Comparison of ENCODE assay signal across 8 mouse cellular contexts in genomic region chr6:29917383-29917720, GRCm38 (mm10). TPM values are rescaled to one million over a fixed set of nuclear protein-coding genes. Genes with fewer than 3 reads are reported as not detected.
DNase-seq lines count a peak whose midpoint lies in the region; ATAC-seq and TF ChIP-seq lines count a peak whose summit lies in the region.

No protein-coding gene starts in this region.

- TF ChIP-seq POLR2A in spleen, adult 2 months (IDR thresholded peaks at IDR 0.05; ENCODE audit: low read depth, low read length), result no peak

- H3K27ac ChIP-seq in spleen, adult 2 months (ENCODE audit: insufficient read depth, low read length), result no peak overlapping the region
- peak overlapping the region; percentile 95 for H3K27ac ChIP-seq in heart, postnatal 0 days (ENCODE audit: low read depth)
- no peak overlapping the region for H3K27ac ChIP-seq in liver, embryonic 11.5 days (ENCODE audit: low read depth, low read length)
- no peak overlapping the region for H3K27ac ChIP-seq in neural tube, embryonic 14.5 days (ENCODE audit: low read depth, low read length)

- peaks cover 2% of the 10 kb centered on the region; the same call in 1 of the 2 replicates for H3K4me1 ChIP-seq in spleen, adult 2 months (ENCODE audit: control insufficient read depth, insufficient read depth, insufficient read length)
- H3K4me1 ChIP-seq in heart, postnatal 0 days (ENCODE audit: control insufficient read depth, insufficient read depth), result no peaks in the 10 kb centered on the region
- 0 out of 2 replicates have a peak, but pooled peaks cover 4% of the 10 kb centered on the region for H3K4me1 ChIP-seq in liver, embryonic 11.5 days (replicated peaks; ENCODE audit: control insufficient read depth, insufficient read depth, low read length)
- H3K4me1 ChIP-seq in neural tube, embryonic 14.5 days (ENCODE audit: control insufficient read depth, insufficient read depth, low read length), result no peaks in the 10 kb centered on the region

- peak overlapping the region; percentile 84 for H3K9ac ChIP-seq in heart, postnatal 0 days (replicated peaks; ENCODE audit: low read depth, low read length)
- peak overlapping the region; percentile 68 for H3K9ac ChIP-seq in liver, embryonic 11.5 days (ENCODE audit: low read depth, low read length)
- peak overlapping the region; percentile 62 for H3K9ac ChIP-seq in neural tube, embryonic 14.5 days (replicated peaks; ENCODE audit: low read depth, low read length)

- no peak for TF ChIP-seq CTCF in spleen, adult 2 months (IDR thresholded peaks at IDR 0.05; ENCODE audit: extremely low read depth, insufficient read depth, insufficient read length, insufficient replicate concordance)
- no peak for TF ChIP-seq CTCF in heart, postnatal 0 days (IDR thresholded peaks at IDR 0.05; ENCODE audit: low read depth)

- DNase-seq in spleen, adult 2 months (ENCODE audit: low read depth in 1 of 2, low spot score in 2 of 2), result no peak
- no peak for DNase-seq in spleen, postnatal 14 days (ENCODE audit: low spot score in 2 of 2)
- peak; percentile 72 to 75 for DNase-seq in cerebellum, postnatal 10 days
- DNase-seq in heart, postnatal 0 days (ENCODE audit: low spot score), result peak; percentile 72
- no peak for DNase-seq in liver, embryonic 11.5 days (ENCODE audit: low spot score)
- no peak for DNase-seq in left cerebral cortex, adult 9 months (ENCODE audit: low spot score in 2 of 2)

- peak overlapping the region; percentile 80 for H3K4me2 ChIP-seq in heart, postnatal 0 days (ENCODE audit: low read depth, low read length)
- H3K4me2 ChIP-seq in liver, embryonic 11.5 days, result peak overlapping the region; percentile 100
- peak overlapping the region; percentile 75 for H3K4me2 ChIP-seq in neural tube, embryonic 14.5 days (ENCODE audit: low read depth, low read length)

- WGBS in spleen, adult 2 months, result 3% methylated on average over 21 of the region's 21 CpGs
- under 1% methylated on average over 20 of the region's 21 CpGs for WGBS in heart, postnatal 0 days
- under 1% methylated on average over 21 of the region's 21 CpGs for WGBS in liver, embryonic 11.5 days
- 0% methylated on average over 20 of the region's 21 CpGs for WGBS in neural tube, embryonic 14.5 days

- peaks cover 10% of the 10 kb centered on the region for H3K27me3 ChIP-seq in spleen, adult 2 months (ENCODE audit: control insufficient read depth, insufficient read depth, low read length)
- no peaks in the 10 kb centered on the region for H3K27me3 ChIP-seq in heart, postnatal 0 days (ENCODE audit: control insufficient read depth, insufficient read depth, low read length)
- peaks cover 21% of the 10 kb centered on the region for H3K27me3 ChIP-seq in liver, embryonic 11.5 days (replicated peaks; ENCODE audit: control insufficient read depth, insufficient read depth, low read length)
- peaks cover 3% of the 10 kb centered on the region; the same call in 1 of the 2 replicates for H3K27me3 ChIP-seq in neural tube, embryonic 14.5 days (ENCODE audit: control insufficient read depth, insufficient read depth, low read length)

- no peak for TF ChIP-seq EP300 in heart, postnatal 0 days (IDR thresholded peaks at IDR 0.05; ENCODE audit: low read depth)

- H3K9me3 ChIP-seq in heart, postnatal 0 days (replicated peaks; ENCODE audit: control insufficient read depth, low read length), result no peaks in the 10 kb centered on the region
- H3K9me3 ChIP-seq in liver, embryonic 11.5 days (ENCODE audit: control insufficient read depth, low read length), result no peaks in the 10 kb centered on the region
- no peaks in the 10 kb centered on the region for H3K9me3 ChIP-seq in neural tube, embryonic 14.5 days (ENCODE audit: control insufficient read depth, low read length)

- ATAC-seq in heart, postnatal 0 days (ENCODE audit: insufficient read depth, low read depth), result peak; percentile 88
- peak; percentile 56 for ATAC-seq in liver, embryonic 11.5 days (replicated peaks; ENCODE audit: low FRiP score)
- peak; percentile 83 for ATAC-seq in neural tube, embryonic 14.5 days (ENCODE audit: low read depth)
- no peak for ATAC-seq in monocyte, adult 5-6 weeks (replicated peaks; ENCODE audit: insufficient number of reproducible peaks, low FRiP score, low TSS enrichment, poor library complexity, severe bottlenecking)

- peak overlapping the region; percentile 82 for H3K4me3 ChIP-seq in spleen, adult 2 months (ENCODE audit: extremely low read depth, insufficient read depth, insufficient read length)
- peak overlapping the region; percentile 92 for H3K4me3 ChIP-seq in heart, postnatal 0 days (ENCODE audit: low read depth, low read length)
- peak overlapping the region; percentile 76 for H3K4me3 ChIP-seq in liver, embryonic 11.5 days (ENCODE audit: low read depth, low read length)
- H3K4me3 ChIP-seq in neural tube, embryonic 14.5 days (ENCODE audit: low read depth, low read length), result peak overlapping the region; percentile 58

- H3K36me3 ChIP-seq in spleen, adult 2 months (ENCODE audit: control insufficient read depth, insufficient read depth, low read length), result no peaks in the 10 kb centered on the region
- peaks cover 7% of the 10 kb centered on the region; the same call in 1 of the 2 replicates for H3K36me3 ChIP-seq in heart, postnatal 0 days (replicated peaks; ENCODE audit: control insufficient read depth, insufficient read depth, low read length)
- H3K36me3 ChIP-seq in liver, embryonic 11.5 days (ENCODE audit: control insufficient read depth, insufficient read depth, low read length), result no peaks in the 10 kb centered on the region
- H3K36me3 ChIP-seq in neural tube, embryonic 14.5 days (ENCODE audit: control insufficient read depth, insufficient read depth, low read length), result no peaks in the 10 kb centered on the region

RNA-seq across cellular contexts. Expression of gene Strip2, which starts 0.5 kb away (rescaled TPM):
- polyA plus RNA-seq in spleen, adult 2 months (2012; rRNA removed), result 0.72 and 0.79 TPM in 2 replicates
- 144 and 168 TPM in 2 replicates for total RNA-seq in heart, postnatal 0 days (2014; rRNA removed; ENCODE audit: low replicate concordance)
- polyA plus RNA-seq in heart, postnatal 0 days (2015; fragmentation: Nextera tagmentation; extraction: Ambion mirVana), result 61.8 and 63.8 TPM in 2 replicates
- 0.39 and 0.51 TPM in 2 replicates for polyA plus RNA-seq in liver, embryonic 11.5 days (2014; fragmentation: Nextera tagmentation; extraction: Ambion mirVana)
- polyA plus RNA-seq in neural tube, embryonic 14.5 days (2014; fragmentation: Nextera tagmentation; extraction: Ambion mirVana), result 3.4 and 4.3 TPM in 2 replicates
- total RNA-seq in monocyte, adult 5-6 weeks (2017), result 0.87 to 1.0 TPM in 2 of 3 replicates, not detected in the other

Comparison
In these comparisons a context has a peak if more than half of its experiments do, and no peak if none do; other contexts are left out.
1. DNase-seq: peak in cerebellum, postnatal 10 days (2 of 2) and heart, postnatal 0 days (single experiment); none in spleen, adult 2 months (0 of 2), spleen, postnatal 14 days (0 of 2), liver, embryonic 11.5 days (single experiment) and left cerebral cortex, adult 9 months (0 of 2).
2. RNA of gene Strip2, which starts 0.5 kb away (polyA plus RNA-seq): 61.8 to 63.8 TPM in heart, postnatal 0 days; 3.4 to 4.3 TPM in neural tube, embryonic 14.5 days, 0.72 to 0.79 TPM in spleen, adult 2 months and 0.39 to 0.51 TPM in liver, embryonic 11.5 days; every median in the first group is over 10 times any median in the second.
3. Peak in every context shown above with its lines, with median percentiles within 50 percentile points of each other: H3K4me3 ChIP-seq, H3K4me2 ChIP-seq and H3K9ac ChIP-seq.